Mouse (Mus musculus) heart, embryonic 13.5 days (tissue): ENCODE results near the gene Cnot8. TPM values are rescaled to one million over a fixed set of nuclear protein-coding genes. Genes with fewer than 3 reads are reported as not detected.
A peak's percentile ranks its signal among the peaks of the same experiment; 100 is the strongest.

Source experiments
- ATAC-seq: fragments of 200-750 bp; cut with Nextera tagmentation; 2 replicates; pipeline ENCODE4 v1.8.0; 2017; ENCODE audit warnings: moderate TSS enrichment; ENCODE audit not compliant: insufficient number of reproducible peaks, low FRiP score, low TSS enrichment; ENCODE audit errors: extremely low read depth
- H3K27ac ChIP-seq: fragments of 300-500 bp; sonication (generic); replicated peaks from 2 replicates; pipeline ENCODE4 v1.5.1; 2015; ENCODE audit warnings: moderate library complexity, mild to moderate bottlenecking, inconsistent platforms
- H3K27me3 ChIP-seq: fragments of 300-500 bp; sonication (generic); replicated peaks from 2 replicates; pipeline ENCODE4 v1.6.1; 2015; ENCODE audit warnings: mild to moderate bottlenecking, inconsistent platforms
- H3K36me3 ChIP-seq: fragments of 300-500 bp; sonication (generic); 2 replicates; pipeline ENCODE4 v1.6.1; 2015; ENCODE audit warnings: mild to moderate bottlenecking, inconsistent platforms
- H3K4me1 ChIP-seq: fragments of 300-500 bp; sonication (generic); 2 replicates; pipeline ENCODE4 v1.6.1; 2015; ENCODE audit warnings: inconsistent platforms
- H3K4me2 ChIP-seq: fragments of 300-500 bp; sonication (generic); 2 replicates; pipeline ENCODE4 v1.6.1; 2015; ENCODE audit warnings: inconsistent platforms, mild to moderate bottlenecking, moderate library complexity
- H3K4me3 ChIP-seq: fragments of 300-500 bp; sonication (generic); 2 replicates; pipeline ENCODE4 v1.5.1; 2015; ENCODE audit warnings: moderate library complexity, mild to moderate bottlenecking, inconsistent platforms
- H3K9ac ChIP-seq: fragments of 300-500 bp; sonication (generic); 2 replicates; pipeline ENCODE4 v1.6.1; 2015; ENCODE audit warnings: inconsistent platforms, mild to moderate bottlenecking, moderate library complexity
- H3K9me3 ChIP-seq: fragments of 300-500 bp; sonication (generic); 2 replicates; pipeline ENCODE4 v1.6.1; 2016; ENCODE audit warnings: inconsistent platforms
- WGBS: fragments of 180-500 bp; shearing (Covaris S2); methylation state at CpG from one replicate; pipeline ENCODE4 v1.1.7; 2015; ENCODE audit warnings: mixed read lengths; 5-methylcytosine and 5-hydroxymethylcytosine counted together
- polyA plus RNA-seq: library from polyadenylated mRNA; unstranded; fragments of >200 nt; fragmentation: Nextera tagmentation; extraction: Ambion mirVana; gene quantifications from 2 replicates; pipeline ENCODE4 v1.2.1, GENCODE M21; 2015

The Cnot8 gene
- polyA plus RNA-seq, 1 experiment from 2014 or later, result 64.9 TPM

- no peaks in the 10 kb centered on the region for H3K9me3 ChIP-seq
- 86% methylated on average over 3 of the region's 3 CpGs for WGBS
Observed at GRCm38 (mm10) chr11:58132026-58132425, 28.1 kb downstream of the Cnot8 start.

GRCm38 (mm10) chr11:58134869-58135268, 30.9 kb downstream of the Cnot8 start:
- H3K9me3 ChIP-seq, result no peaks in the 10 kb centered on the region
- peaks cover 100% of the 10 kb centered on the region for H3K36me3 ChIP-seq
- no peaks in the 10 kb centered on the region for H3K4me1 ChIP-seq
- no peak overlapping the region for H3K27ac ChIP-seq
- no peak overlapping the region for H3K4me3 ChIP-seq
- H3K27me3 ChIP-seq, result no peaks in the 10 kb centered on the region
- no peak for ATAC-seq
- no peak overlapping the region for H3K4me2 ChIP-seq
- H3K9ac ChIP-seq, result no peak overlapping the region

More at GRCm38 (mm10) chr11:58132026-58132425, 28.1 kb downstream of the Cnot8 start:
- Histone ChIP-seq H3K27ac (no peak overlapping the region), H3K9ac (no peak overlapping the region), H3K36me3 (peaks cover 100% of the 10 kb centered on the region), H3K4me1 (peaks cover 4% of the 10 kb centered on the region; the same call in 1 of the 2 replicates), H3K4me3 (no peak overlapping the region), H3K4me2 (no peak overlapping the region), H3K27me3 (no peaks in the 10 kb centered on the region)
- ATAC-seq, result no peak

GRCm38 (mm10) chr11:58135296-58135695, 31.3 kb downstream of the Cnot8 start:
- no peaks in the 10 kb centered on the region for H3K27me3 ChIP-seq
- peaks cover 100% of the 10 kb centered on the region for H3K36me3 ChIP-seq
- no peaks in the 10 kb centered on the region for H3K9me3 ChIP-seq
- H3K4me2 ChIP-seq, result no peak overlapping the region
- no peak overlapping the region for H3K4me3 ChIP-seq
- ATAC-seq, result no peak
- no peak overlapping the region for H3K27ac ChIP-seq
- no peak overlapping the region for H3K9ac ChIP-seq
- no peaks in the 10 kb centered on the region for H3K4me1 ChIP-seq

GRCm38 (mm10) chr11:58136677-58137076, 32.7 kb downstream of the Cnot8 start:
- no peak overlapping the region for H3K4me3 ChIP-seq
- H3K4me1 ChIP-seq, result no peaks in the 10 kb centered on the region
- H3K4me2 ChIP-seq, result no peak overlapping the region
- no peaks in the 10 kb centered on the region for H3K27me3 ChIP-seq
- H3K27ac ChIP-seq, result no peak overlapping the region
- WGBS, result 83% methylated on average over 6 of the region's 6 CpGs
- no peak for ATAC-seq
- H3K9me3 ChIP-seq, result no peaks in the 10 kb centered on the region
- H3K36me3 ChIP-seq, result peaks cover 100% of the 10 kb centered on the region
- no peak overlapping the region for H3K9ac ChIP-seq

GRCm38 (mm10) chr11:58138821-58139220, 34.9 kb downstream of the Cnot8 start:
- WGBS, result 84% methylated on average over 11 of the region's 11 CpGs
- peaks cover 96% of the 10 kb centered on the region for H3K36me3 ChIP-seq
- H3K4me1 ChIP-seq, result no peaks in the 10 kb centered on the region
- H3K4me3 ChIP-seq, result no peak overlapping the region
- H3K9me3 ChIP-seq, result no peaks in the 10 kb centered on the region
- H3K9ac ChIP-seq, result no peak overlapping the region
- H3K4me2 ChIP-seq, result no peak overlapping the region
- H3K27me3 ChIP-seq, result no peaks in the 10 kb centered on the region
- ATAC-seq, result no peak
- H3K27ac ChIP-seq, result no peak overlapping the region

GRCm38 (mm10) chr11:58139466-58139865, 35.5 kb downstream of the Cnot8 start:
- no peak overlapping the region for H3K4me2 ChIP-seq
- no peaks in the 10 kb centered on the region for H3K4me1 ChIP-seq
- no peak for ATAC-seq
- peaks cover 96% of the 10 kb centered on the region for H3K36me3 ChIP-seq
- H3K27ac ChIP-seq, result no peak overlapping the region
- no peaks in the 10 kb centered on the region for H3K27me3 ChIP-seq
- H3K9ac ChIP-seq, result no peak overlapping the region
- no peak overlapping the region for H3K4me3 ChIP-seq
- H3K9me3 ChIP-seq, result no peaks in the 10 kb centered on the region
- 68% methylated on average over 3 of the region's 3 CpGs for WGBS

- peaks cover 96% of the 10 kb centered on the region for H3K36me3 ChIP-seq
- 89% methylated on average over 9 of the region's 9 CpGs for WGBS
- ATAC-seq, result no peak
- no peaks in the 10 kb centered on the region for H3K27me3 ChIP-seq
- no peak overlapping the region for H3K4me3 ChIP-seq
- no peak overlapping the region for H3K27ac ChIP-seq
- H3K9me3 ChIP-seq, result no peaks in the 10 kb centered on the region
- H3K4me1 ChIP-seq, result no peaks in the 10 kb centered on the region
- no peak overlapping the region for H3K9ac ChIP-seq
- no peak overlapping the region for H3K4me2 ChIP-seq
Observed at GRCm38 (mm10) chr11:58143704-58144426, 39.9 kb downstream of the Cnot8 start.

- Histone ChIP-seq H3K4me1 (no peaks in the 10 kb centered on the region), H3K9me3 (no peaks in the 10 kb centered on the region), H3K9ac (no peak overlapping the region), H3K4me3 (no peak overlapping the region), H3K36me3 (peaks cover 94% of the 10 kb centered on the region), H3K27ac (no peak overlapping the region), H3K27me3 (no peaks in the 10 kb centered on the region), H3K4me2 (no peak overlapping the region)
- WGBS, result 71% methylated on average over 5 of the region's 5 CpGs
- no peak for ATAC-seq
Observed at GRCm38 (mm10) chr11:58146241-58146640, 42.3 kb downstream of the Cnot8 start.

GRCm38 (mm10) chr11:58155458-58155857, 51.5 kb downstream of the Cnot8 start:
- Histone ChIP-seq H3K9me3 (no peaks in the 10 kb centered on the region), H3K27ac (0 out of 2 replicates have a peak overlapping the region, but pooled peaks have one; percentile 36), H3K36me3 (peaks cover 92% of the 10 kb centered on the region), H3K4me1 (peaks cover 6% of the 10 kb centered on the region; the same call in 1 of the 2 replicates), H3K27me3 (no peaks in the 10 kb centered on the region), H3K4me3 (no peak overlapping the region), H3K9ac (peak overlapping the region; percentile 16), H3K4me2 (no peak overlapping the region)
- ATAC-seq, result no peak
- 57% methylated on average over 9 of the region's 9 CpGs for WGBS

GRCm38 (mm10) chr11:58156871-58157270, 52.9 kb downstream of the Cnot8 start:
- WGBS, result 74% methylated on average over 3 of the region's 3 CpGs
- no peak for ATAC-seq
- H3K27me3 ChIP-seq, result no peaks in the 10 kb centered on the region
- H3K4me3 ChIP-seq, result no peak overlapping the region
- no peaks in the 10 kb centered on the region for H3K9me3 ChIP-seq
- no peak overlapping the region for H3K27ac ChIP-seq
- no peak overlapping the region for H3K4me2 ChIP-seq
- H3K4me1 ChIP-seq, result peaks cover 6% of the 10 kb centered on the region; the same call in 1 of the 2 replicates
- H3K9ac ChIP-seq, result no peak overlapping the region
- peaks cover 93% of the 10 kb centered on the region for H3K36me3 ChIP-seq

- H3K9me3 ChIP-seq, result peaks cover 3% of the 10 kb centered on the region; the same call in 1 of the 2 replicates
- no peak overlapping the region for H3K9ac ChIP-seq
- H3K36me3 ChIP-seq, result peaks cover 64% of the 10 kb centered on the region
- H3K27me3 ChIP-seq, result no peaks in the 10 kb centered on the region
- no peak overlapping the region for H3K4me2 ChIP-seq
- ATAC-seq, result no peak
- H3K4me1 ChIP-seq, result peaks cover 7% of the 10 kb centered on the region
- no peak overlapping the region for H3K27ac ChIP-seq
- 96% methylated on average over 2 of the region's 2 CpGs for WGBS
- H3K4me3 ChIP-seq, result no peak overlapping the region
Observed at GRCm38 (mm10) chr11:58165072-58165471, 61.1 kb downstream of the Cnot8 start.

- Histone ChIP-seq H3K9me3 (peaks cover 3% of the 10 kb centered on the region; the same call in 1 of the 2 replicates), H3K36me3 (peaks cover 40% of the 10 kb centered on the region), H3K27ac (peak overlapping the region; percentile 48), H3K9ac (peak overlapping the region; percentile 92), H3K4me1 (peaks cover 20% of the 10 kb centered on the region), H3K27me3 (no peaks in the 10 kb centered on the region), H3K4me2 (peak overlapping the region; percentile 72), H3K4me3 (peak overlapping the region; percentile 90)
- no peak for ATAC-seq
- WGBS, result 0% methylated on average over 8 of the region's 8 CpGs
Observed at GRCm38 (mm10) chr11:58167822-58168166, 63.8 kb downstream of the Cnot8 start.
